Comparison of ENCODE assay signal across 14 mouse cellular contexts in the genomic region with DNA sequence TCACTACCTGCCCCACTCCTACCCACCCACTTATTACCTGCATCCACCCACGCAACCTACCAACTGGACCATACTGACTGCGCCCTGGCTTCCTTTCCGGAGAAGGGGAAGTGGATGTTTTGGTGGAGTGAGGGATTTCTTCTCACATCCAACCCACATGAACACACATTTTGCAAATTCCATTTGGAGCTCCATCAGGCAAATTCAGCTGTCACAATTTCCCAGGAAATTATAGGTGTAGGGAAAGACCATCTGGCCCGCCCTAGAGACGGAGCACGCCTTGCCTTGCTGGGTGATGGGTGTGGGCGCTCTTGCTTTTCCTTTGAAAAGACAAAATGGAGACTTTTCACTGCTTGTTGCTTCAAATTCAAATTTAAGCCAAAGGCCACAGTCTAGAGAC. TPM values are rescaled to one million over a fixed set of nuclear protein-coding genes. Genes with fewer than 3 reads are reported as not detected.
DNase-seq lines count a peak whose midpoint lies in the region; TF ChIP-seq lines count a peak whose summit lies in the region.
"Had no signal": no experiment of that assay in that cellular context is flagged by ENCODE, and none has a peak within 500 bp of the region (broad histone marks: within the 10 kb centered on the region; RNA-seq: fewer than 3 reads in every experiment).

No protein-coding gene starts in this region.

- TF ChIP-seq CTCF in brain, embryonic 14.5 days (IDR thresholded peaks at IDR 0.05; ENCODE audit: borderline replicate concordance, extremely low read depth, insufficient read depth, insufficient read length) = no peak

- peak; percentile 35 for DNase-seq in brain, embryonic 14.5 days (ENCODE audit: low read depth)
- DNase-seq in layer of hippocampus, adult 11-12 months (ENCODE audit: low spot score) = peak; percentile 68
- DNase-seq in left cerebral cortex, adult 18-20 months (ENCODE audit: low spot score in 2 of 2) = peak; percentile 58 to 75
- peak; percentile 67 for DNase-seq in right cerebral cortex, postnatal 14 days
- no peak for DNase-seq in cerebellum, postnatal 10 days
- no peak for DNase-seq in retina, postnatal 1 day
- DNase-seq in urinary bladder, postnatal 4 days (ENCODE audit: low spot score in 2 of 2) = no peak
- DNase-seq: adrenal gland, postnatal 10 days; cerebellum, adult 9-10 months; embryo, embryonic 11 days; liver; lung, adult 18-20 months; lung, postnatal 36 days had no signal

- TF ChIP-seq POLR2A in brain, embryonic 14.5 days (IDR thresholded peaks at IDR 0.05; ENCODE audit: borderline replicate concordance, extremely low read depth, insufficient read depth, insufficient read length, poor library complexity, severe bottlenecking) = no peak

RNA-seq across cellular contexts. Expression of gene Vav2, which starts 3.8 kb away (rescaled TPM):
- polyA plus RNA-seq in brain, embryonic 14.5 days (2012; rRNA removed) = 52.9 and 55.0 TPM in 2 replicates
- total RNA-seq in left cerebral cortex, adult 18-20 months (2021) = 1 to 10 TPM; 7.9 to 9.8 TPM

RNA-seq across cellular contexts. Expression of gene Brd3os, which starts 11.5 kb away (rescaled TPM):
- 31.5 and 33.8 TPM in 2 replicates for polyA plus RNA-seq in brain, embryonic 14.5 days (2012; rRNA removed)
- 10 to 100 TPM; 27.8 to 28.3 TPM for total RNA-seq in left cerebral cortex, adult 18-20 months (2021)
- polyA plus RNA-seq: erythroblast, embryonic 14.5 days had no signal

Comparison
In these comparisons a context has a peak if more than half of its experiments do, and no peak if none do; other contexts are left out.
1. DNase-seq: peak in brain, embryonic 14.5 days (single experiment), layer of hippocampus, adult 11-12 months (single experiment), left cerebral cortex, adult 18-20 months (2 of 2) and right cerebral cortex, postnatal 14 days (single experiment); none in cerebellum, postnatal 10 days (0 of 2), retina, postnatal 1 day (single experiment) and urinary bladder, postnatal 4 days (0 of 2).